Mouse (Mus musculus) spleen, postnatal 14 days (tissue): Measurements from ENCODE around the gene Marc2.

Experiments
- DNase-seq, 2 experiments: peaks; one replicate each; pipeline ENCODE4 v3.0.0; 2021 to 2022; ENCODE audit warnings: low spot score in 2 of 2

The Marc2 gene

DNA sequence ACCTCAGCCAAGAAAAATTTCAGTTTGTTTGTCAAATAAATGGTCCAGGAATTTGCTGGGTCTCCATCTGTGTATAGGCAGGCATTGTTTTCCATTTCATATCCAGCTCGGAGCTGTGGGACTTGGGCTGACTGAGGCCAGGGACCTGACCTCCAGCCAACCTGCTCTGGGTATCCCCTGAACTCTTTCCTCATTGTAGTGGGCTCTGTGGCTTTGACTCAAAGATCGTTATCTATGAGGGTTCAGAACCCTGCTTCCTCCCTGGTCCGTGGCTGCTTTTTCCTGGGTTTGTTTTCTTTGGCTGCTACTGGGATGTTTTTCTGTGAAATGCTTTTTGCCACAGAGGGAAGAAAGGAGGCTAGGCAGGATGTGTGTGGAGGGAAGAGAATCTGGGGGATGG is 7.7 kb upstream of the Marc2 start:
- DNase-seq, result no peak

DNA sequence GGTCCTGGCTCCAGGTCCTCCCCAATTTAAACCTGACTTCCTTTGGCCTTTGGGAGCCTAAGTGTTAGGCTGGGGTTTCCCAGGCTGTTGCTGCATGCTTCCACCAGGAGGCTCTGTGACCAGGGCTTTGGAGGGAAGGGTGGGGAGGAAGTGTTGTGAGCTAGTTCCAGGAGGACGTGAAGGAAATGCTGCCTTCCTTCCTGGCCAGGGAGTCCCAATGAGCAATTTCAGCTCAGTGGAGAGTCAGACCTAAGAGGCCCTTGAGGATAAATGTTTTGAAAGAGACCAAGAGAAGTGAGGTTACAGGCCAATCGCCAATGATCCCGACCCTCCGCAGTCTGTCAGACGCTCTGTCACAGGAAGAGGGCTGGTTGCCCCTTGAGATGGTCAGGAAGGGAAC is 7.1 kb upstream of the Marc2 start:
- peak; percentile 16 to 56 for DNase-seq

DNA sequence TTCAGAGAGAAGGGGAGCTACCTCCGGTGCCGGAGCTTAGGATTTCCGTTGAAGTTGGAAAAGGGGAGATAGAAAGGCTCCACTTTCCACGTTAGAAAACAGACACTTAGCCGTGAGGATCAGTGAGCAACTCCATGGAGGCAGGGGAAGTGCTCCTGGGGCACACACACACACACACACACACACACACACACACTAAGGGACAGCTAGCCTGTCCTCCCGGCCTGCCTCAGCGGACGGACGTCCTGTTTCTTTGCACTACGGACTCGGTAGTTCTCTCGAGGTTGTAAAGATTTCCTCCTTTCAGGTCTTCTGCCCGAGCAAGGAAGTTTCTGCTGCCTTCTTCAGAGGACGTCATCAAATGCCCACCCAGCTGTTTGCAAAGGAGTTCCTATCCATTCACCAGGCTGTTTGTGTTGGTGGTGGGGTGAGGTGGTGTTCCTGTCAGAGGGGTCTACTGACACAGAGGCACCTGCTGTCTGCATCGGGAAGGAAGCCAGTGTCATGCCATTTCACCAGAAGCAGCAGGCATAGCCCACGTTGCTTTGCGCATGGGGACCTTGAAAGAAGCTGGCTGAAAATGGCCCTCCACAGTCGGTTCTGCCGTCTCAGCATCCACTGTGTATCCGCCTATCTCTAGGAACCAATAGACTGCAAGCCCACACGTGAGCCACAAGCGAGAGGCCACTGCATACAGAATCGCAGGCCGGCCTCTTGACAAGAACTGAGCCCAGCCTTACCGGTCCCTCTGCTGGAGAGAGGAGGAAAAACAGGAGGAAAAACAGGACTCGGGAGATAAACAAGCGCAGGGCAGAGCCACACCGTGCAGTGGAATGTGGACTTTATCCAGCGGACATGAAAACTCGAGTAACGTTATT is 5.7 kb upstream of the Marc2 start:
- DNase-seq, result peak; percentile 17 to 54

DNA sequence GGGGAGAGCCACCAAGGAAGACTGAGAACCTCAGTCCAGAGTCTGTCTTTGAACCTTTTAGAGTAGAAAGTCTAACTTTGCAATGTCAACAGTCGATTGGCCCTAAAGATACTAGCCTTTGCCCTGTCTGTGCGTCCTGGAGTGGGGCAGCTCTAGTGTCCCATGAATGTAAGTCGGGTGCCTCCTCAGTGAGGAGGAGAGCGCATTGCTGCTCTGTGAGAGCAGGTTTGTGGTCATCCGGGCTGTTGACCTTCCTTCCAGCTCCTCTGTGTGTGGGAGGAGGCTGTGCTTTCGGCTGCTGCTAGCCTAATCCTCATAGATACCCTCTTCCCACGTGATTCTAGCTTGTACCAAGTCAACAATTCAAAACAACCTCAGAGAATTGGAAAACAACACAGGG is 4.9 kb upstream of the Marc2 start:
- no peak for DNase-seq

DNA sequence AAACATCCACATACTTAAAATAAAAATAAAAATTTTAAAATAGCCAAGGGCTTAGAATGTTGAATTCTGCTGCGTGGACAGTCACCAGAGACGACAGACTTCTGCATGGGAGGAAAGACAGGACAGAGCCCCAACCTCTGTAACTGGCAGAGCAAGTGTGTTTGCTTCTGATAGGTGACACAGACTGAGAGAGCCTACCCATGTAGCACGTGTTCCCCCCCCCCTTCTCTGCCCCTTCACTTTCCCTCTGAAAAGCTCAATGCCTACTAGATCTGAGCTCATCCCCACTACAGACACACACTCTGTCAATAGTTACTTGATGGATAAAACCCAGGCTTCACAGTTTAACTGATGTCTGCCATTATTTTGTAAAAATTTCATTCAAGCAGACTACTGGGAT is 722 bp upstream of the Marc2 start:
- DNase-seq, result no peak

DNA sequence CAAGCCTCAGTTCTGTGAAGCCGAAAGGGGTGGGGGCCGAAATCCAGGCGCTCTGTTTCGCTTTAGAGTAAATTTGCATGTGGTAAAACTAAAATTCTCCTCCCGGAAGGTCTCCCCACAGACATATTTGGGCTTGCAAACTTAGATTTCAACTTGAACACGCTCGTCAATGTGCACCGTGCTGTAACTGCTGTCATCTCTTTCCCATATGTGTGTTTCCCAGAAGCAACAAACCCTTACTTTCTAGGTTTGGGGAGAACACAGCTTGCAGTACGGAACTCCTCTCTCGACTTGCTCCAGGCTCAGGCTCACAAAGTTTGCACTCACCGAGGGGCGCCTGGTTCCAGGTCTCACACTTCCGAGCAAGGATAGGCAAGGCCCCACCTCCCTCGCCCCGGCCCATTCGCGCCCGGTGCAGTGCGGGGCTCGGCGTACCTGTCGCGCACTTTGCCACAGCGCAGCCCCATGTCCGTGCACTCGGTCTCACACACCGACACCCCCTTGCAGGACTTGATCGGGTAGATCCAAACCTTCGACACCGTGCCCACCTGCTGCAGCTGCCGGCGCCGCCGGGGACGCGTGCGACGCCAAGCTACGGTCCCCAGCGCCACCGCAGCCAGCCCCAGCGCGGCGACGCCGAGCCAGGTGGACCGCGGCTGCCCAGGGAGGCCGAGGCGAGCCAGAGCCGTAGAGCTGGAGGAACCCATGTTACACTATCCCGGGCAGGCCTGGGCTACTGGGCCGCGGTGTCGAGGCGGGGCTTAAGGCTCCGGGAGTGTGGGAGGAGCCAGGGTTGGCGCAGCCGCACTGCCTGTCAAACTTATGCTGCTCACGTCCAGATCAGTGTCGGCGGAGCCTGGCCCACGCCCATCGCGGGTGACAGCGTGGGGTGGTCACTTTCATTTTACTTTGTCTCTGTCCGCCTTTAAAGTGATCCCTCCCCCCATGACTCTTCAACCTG is 860 bp downstream of the Marc2 start:
- DNase-seq, result peak; percentile 81 to 84

DNA sequence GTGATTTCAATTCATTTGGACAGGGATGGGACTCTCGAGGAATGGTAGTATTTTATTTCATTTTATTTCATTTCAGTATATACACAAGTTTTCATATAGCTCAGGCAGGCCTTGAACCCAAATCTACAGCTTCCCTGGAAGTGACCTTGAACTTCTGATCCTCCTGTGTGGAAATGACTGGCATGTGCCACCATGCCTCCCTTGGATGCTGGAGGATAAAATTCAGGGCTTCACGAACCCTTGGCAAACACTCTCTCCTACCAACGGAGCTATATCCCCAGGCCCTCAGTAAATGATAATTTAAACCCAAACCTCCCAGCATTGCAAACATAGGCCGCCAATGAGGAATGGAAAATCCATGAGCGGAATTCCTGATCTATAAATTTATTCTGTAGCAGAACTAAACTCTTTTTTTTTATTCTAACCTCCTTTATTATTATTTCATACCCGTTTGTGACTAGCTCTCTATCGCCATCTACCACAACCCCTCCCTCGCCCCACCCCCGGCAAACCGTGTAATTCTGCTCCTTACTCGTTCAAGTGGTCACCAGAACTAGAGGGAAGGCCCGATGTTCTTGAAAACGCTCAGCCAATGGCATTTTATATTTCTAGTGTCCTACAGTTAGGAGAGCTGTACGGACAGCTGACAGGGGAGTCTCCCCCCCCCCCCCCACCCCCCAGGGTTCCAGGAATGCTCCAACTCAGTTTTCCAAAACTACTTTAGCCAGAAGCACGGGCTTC is 1.8 kb downstream of the Marc2 start:
- peak in 1 of 2 experiments; percentile 22 for DNase-seq

DNA sequence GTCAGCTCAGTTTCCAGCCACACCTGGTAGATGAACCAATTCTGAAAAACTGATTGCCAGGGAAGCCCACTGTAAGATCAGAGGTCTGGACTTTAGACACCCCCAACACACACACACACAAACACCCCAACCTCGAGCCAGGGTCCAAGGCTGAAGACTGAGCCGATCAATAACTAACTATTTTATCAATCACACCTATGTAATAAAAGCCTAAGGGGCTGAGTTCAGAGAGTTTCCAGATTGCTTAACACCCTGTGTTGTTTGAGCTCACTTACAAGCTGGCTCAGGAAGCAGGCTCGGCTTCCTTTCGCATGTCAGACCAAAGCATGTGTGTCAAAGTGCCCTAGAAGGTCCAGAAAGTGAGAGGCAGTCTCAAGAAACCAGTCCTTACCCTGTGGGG is 8.6 kb downstream of the Marc2 start:
- no peak for DNase-seq

DNA sequence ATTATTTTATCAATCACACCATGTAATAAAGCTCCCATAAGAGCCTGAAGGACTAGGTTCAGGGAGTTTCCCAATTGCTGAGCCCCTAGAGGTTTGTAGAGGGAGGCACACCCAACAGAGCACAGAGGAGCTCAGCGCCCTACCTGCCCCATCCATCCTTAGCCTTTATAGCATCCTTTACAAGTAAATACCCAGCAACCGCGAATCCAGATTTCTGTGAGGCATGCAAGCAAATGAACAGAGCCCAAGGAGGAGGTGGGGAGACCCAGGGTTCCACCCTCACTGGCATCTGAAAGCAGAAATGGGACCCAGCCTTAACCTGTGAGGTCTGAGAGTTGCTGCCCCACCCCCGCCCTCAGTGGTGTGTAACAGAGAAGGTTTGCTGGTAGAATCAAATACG is 9.9 kb downstream of the Marc2 start:
- no peak for DNase-seq

DNA sequence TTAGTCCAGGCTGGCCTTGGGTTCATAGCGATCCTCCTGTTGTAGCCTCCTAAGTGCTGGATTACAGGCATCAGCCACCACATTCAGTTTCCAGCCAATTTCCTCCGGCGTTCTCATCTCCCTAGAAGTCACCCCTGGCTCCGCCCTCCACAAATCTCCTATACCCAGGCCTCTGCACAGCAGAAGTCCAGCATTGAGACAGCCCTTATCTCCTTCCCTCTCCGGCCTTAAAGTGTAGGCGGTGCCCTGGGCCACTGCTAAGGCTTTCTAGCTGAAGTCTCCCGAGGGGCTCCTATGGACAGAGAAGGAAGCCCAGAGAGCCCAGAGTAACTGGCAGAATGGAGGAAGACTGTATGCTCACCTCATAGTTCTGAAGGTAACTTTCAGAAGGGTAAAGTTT is 12.8 kb downstream of the Marc2 start:
- DNase-seq, result no peak

DNA sequence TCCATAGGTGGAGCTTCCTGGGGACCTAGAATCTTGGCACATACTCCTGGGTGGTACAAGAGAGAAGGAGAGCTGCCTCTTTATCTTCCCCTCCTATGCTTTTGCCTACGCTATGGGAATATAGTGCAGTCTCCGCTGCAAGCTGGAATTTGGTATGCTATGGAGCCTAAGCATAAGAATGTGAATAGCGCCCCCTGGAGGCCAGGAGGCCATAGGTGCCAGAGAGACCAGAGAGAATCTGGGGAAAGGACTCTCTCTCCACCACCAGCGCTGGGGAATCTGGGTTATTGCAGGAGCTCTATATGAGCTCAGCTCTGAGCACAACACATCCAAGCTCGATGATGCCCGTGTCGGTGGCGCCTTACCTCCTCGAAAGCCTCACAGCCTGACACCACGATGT is 14.0 kb downstream of the Marc2 start:
- DNase-seq, result no peak

DNA sequence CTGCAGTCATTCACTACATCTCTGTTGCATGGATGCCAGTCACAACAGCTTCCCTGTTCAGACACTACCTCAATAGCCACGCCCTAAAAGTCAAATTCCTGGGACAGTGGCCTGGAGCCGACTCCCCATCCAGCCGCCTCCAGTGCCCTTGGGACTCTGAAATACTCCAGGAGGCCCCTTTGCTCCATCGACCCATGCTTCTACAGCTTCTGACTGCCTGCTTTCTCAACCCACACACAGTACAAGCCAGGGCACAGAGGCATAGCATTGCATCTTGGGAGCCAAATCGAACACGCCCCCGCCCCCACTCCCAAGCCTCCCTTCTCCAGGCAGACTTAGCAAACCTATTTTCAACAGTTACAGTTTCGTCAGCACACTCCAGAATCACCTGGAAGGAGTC is 16.4 kb downstream of the Marc2 start:
- no peak for DNase-seq

DNA sequence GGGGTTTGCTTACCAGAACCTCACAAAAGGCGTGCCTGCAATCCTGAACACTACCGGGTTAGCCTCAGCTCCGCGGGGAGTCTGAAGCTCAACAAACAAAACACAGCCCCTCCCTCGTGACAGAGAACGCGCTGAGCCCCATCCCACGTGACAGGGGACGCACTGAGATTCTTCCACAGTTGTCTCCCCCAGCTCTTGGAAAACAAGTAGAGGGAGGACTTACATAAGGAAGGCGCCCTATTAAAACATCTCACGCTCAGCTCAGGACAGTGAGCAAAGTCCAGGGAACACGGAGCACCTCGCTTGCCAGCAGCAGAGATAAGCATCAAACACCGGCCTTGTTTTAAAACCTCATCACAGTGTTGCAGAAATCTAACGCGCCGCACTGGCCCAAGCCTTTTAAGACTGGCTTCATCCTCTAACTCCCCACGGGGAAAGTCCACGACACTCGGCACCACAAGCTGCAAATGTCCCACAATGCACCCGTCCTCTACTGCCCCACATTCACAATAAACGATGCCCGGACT is 19.0 kb downstream of the Marc2 start:
- DNase-seq, result no peak

DNA sequence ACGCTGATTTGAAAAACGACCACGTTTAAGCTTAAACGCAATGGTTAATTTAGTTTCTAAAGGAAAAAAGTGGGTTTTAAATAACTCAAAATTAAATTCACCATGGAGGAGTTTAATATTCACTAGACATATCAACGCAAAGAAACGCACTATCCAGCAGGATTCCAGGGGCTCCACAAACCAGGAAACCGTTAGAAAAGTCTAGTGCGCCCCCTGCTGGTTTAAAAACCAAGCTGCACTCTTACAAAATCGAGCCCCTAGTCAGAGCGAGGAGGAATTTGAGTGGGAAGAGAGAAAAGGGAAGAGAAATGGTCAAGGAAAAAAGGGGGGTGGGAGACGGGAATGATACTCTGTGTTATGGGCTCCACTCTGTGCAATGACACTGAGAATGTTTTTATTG is 21.2 kb downstream of the Marc2 start:
- peak in 1 of 2 experiments; percentile 25 for DNase-seq

DNA sequence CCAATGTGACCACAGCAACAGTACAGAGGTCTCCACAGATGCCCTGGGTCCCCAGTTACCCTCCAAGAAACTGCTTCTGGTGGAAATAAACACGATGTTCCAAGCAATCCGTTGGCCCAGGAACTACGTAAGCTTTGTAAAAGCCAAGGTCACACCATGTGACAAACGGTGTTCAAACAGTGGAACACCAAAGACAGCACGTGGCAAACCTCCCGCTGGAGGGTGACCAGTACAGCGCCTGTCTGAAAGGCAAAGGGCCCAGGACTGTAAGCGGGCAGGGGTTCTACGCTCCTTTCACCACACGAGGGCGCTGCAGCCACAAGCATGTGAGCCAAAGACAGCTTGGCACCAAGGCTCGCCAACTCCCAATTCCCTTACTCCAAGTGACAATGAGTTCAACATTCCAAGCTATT is 21.8 kb downstream of the Marc2 start:
- peak; percentile 65 to 85 for DNase-seq

DNA sequence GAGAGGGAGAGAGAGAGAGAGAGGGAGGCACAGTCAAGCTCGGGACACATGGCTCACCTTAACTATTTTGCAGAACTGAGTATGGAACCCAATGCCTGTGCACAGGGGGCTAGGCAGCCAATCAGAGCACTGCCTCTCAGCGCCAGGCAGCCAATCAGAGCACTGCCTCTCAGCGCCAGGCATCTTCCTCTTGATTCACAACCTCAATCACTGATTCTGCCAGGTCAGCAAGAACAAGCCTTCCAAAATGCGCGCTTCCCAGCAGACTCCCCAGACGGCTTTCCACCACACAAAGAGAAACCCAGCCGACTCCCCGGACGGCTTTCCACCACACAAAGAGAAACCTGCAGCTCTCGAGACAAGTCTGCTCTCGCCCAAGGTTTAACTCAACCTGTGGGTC is 23.6 kb downstream of the Marc2 start:
- DNase-seq, result no peak

DNA sequence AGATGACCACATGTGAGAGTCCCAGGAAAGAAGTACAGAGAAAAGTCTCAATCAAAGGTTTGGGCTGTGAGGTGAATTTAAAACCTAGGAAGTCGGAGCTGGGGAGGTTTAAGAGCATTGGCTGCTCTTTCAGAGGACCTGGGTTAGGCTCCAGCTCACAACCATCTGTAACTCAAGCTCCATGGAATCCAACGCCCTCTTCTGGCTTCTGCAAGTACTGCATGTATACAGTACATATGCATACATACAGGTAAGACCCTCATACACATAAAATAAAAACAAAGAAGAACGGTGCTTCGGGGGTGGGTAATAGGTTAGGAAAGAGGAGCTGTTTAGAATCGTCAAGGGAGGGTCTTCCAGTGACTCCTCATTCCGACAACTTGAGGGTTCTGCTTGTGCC is 28.5 kb downstream of the Marc2 start:
- no peak for DNase-seq

DNA sequence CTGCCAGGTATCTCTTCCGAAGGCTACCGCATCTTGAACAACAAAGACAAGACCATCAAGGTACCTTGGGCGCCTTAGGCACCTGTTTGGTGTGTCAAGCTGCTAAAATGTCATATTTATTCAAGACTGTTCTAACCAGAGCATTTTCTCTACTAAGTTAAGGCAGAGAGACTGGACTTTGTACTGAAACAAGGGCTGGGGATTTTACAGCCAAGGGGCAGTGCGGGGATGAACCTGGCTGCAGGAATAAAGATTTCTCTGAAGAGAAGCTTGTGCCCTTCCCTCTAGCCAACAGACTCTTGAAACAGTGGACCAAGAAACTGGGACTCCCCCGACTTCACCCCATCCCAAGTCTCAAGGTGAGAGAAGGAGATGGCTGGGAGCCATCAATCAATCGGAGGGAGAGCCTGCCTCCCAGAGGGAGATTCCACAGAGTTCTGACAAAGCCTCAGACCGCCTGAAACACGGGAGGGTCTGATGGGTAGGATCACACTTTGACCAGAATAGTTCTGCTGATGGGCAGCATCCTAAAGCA is 34.5 kb downstream of the Marc2 start:
- no peak for DNase-seq

DNA sequence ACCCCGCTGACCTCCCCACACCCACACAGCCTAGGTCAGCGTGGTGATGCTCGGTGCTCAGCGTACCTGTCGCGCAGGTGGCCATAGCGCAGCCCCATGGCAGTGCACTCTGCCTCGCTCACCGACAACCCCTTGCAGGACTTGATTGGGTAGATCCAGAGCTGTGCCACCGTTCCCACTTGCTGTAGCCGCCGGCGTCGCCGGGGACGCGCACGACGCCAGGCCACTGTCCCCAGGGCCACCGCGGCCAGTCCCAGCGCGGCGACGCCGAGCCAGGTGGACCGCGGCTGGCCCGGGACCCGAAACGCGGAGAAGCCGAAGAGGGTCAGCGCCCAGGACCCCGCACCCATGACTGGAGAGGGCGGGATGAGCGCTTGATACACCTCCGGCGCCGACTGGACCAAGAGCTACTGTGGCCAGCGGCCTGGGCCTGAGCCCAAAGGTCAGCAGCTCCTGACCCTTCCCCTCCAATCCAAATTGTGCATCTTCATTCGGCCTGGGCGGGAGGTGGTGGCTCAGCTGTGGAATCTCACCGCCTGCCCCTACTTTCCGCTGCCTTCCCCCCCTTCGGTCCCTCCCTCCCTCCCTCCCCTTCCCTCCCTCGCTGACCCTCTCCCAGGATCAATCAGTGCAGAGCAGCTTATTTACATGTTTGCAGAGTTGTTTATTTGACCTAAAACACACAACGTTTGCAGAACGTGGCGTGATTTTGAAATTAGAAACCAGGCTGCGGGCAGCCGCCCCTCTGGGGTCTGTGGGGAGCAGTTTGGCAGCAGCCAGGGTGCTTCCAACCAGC is 35.3 kb downstream of the Marc2 start, which contains the start of gene Marc1:
Marc1 (minus strand) TSS at position 534 of the 796 bp plus-strand sequence.
- no peak for DNase-seq

DNA sequence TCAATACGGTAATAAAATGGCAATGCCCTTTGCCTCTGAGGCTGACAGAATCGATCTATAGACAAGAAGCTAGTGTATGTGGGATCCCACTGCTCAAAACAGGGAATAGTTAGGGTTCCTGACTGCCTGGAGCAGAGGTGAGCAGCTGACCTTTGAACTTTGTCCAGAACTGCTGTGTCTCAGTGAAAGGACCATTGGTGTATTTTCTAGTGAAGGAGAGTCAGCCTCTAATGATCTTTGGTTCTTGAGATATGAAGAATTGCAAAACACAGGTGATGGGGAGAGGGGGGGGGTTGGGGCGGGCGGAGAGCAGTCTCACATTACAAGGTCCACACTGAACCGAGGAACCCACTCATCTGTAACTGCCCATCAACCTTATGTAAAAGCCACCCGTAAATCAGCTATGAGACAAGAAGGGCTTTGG is 36.7 kb downstream of the Marc2 start:
- no peak for DNase-seq
